Mouse (Mus musculus): ENCODE results near the gene Stk25.

The Stk25 gene

DNA sequence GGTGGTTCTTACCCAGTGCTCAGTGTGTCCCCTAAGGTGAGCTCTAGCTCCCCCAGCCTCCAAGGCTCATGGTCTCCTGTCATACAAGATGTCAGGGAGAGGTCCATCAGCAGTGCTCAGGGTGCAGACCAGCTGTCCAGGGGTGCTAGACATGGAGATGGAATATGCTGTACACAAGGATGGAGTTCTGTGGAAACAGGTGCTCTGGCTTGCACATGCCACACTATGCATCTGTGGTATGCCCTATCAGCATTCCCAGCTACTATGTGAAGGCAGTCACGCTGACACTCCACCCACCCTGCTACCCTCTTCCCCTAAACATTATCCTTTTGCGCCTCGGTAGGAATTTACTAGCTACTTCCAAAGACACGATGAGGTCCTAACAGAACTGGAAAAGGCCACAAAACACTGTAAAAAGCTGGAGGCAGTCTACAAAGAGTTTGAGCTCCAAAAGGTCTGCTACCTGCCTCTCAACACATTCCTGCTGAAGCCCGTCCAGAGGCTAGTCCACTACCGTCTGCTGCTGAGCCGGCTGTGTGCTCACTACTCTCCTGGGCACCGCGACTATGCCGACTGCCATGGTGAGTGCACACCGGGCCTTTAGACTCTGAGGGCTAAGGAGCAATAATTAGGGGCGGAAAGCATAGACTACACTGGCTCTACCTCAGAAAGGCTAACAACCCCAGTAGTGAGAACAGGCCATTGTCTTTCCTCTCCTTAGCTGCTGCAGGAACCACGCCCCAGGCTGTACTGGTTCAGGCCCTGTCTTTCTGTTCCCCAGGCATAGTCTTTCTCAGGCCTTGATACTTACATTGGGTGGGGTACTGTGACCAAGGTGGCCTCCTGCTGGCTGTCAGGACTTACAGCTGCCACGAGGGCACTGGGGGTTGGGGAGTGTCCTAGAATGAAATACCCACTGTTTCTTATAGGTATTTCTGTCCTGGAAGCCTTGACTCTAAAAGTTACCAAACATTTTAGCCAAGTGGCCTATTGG, 51.1 kb downstream of the Stk25 start:
- DNase-seq (ENCODE audit: low spot score in 2 of 2), result no peak

DNA sequence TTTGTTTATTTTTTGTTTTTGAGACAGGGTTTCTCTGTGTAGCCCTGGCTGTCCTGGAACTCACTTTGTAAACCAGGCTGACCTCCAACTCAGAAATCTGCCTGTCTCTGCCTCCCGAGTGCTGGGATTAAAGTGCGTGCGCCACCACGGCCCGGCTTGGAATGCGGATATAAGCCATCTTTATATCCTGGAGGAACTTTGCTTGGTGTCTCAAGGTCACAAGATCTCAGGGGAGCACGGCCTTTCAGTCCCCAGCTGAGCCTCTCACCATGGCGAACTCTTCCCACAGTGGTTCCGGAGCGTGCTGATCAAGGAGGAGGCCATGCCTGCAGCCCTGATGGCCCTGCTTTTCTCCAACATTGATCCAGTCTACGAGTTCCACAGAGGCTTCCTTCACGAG, 54.5 kb downstream of the Stk25 start:
- DNase-seq (ENCODE audit: low spot score in 2 of 2), result no peak

DNA sequence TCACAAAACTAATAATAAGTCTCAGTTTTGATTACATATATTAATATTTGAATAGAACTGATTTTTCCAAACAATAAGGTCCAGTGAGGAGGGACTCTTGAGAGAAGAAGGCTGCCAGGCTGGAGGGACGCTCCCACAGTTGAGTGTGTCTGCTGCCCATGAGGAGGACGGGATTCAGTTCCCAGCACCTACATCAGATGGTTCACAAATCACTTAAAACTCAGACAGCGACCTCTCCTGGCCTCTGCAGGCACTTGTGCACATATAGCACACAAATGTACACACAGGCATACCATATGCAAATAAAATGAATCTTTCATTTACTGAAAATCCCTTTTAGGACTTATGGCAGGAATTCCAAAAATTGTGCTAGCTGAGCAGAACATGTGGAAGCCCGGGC, 55.5 kb downstream of the Stk25 start:
- no peak for DNase-seq (ENCODE audit: low spot score in 2 of 2)

DNA sequence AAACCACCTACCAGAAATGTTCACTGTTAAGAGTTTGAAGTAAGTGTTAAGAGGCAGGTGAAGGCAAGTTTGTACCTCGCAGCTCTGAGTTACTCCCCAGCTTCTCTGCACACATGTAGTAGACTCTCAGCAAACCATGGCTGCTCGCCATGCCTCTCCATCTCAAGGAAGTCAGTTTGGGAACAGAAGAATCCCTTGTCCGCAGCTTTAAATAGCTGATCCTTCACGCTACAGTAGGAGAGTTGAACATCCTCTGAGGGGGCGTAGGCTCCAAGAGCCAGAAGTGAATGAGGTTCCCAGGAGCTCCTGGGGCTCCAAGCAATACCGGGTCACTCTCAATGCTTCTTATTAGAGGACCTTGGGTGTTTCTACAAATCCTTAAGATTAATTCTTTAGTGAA, 62.5 kb downstream of the Stk25 start:
- DNase-seq (ENCODE audit: low spot score in 2 of 2), result no peak

DNA sequence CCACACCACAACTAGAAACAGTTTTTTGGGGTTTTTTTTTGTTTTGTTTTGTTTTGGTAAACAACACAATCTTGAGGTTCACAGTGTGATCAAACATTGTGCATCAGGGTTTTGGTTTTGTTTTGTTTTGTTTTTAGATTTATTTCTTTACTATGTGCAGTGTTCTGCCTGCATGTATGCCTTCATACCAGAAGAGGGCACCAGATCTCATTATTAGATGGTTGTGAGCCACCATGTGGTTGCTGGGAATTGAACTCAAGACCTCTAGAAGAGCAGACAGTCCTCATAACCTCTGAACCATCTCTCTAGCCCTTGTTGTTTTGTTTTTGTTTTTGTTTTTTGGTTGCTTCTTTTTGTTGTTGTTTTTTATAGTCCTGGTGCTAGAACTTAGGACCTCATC, 64.5 kb downstream of the Stk25 start:
- no peak for DNase-seq (ENCODE audit: low spot score in 2 of 2)

DNA sequence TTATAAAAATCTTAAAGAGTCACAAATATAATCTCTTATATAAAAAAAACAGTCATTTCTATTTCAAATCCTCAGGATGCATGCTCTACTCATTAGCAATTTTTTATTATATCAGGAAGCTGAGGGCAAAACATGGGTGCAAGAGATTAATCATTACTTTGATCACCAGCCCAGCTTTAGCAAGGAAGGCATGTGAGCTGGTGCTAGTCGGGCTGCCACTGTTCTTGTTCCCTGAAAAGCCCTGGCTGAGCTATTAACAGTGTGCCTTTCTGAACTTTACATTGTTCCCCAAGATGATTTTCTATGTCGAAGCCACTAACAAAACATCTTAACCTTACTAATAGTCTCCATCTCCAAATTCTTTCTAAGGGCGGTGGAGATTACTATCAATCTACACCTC, 70.1 kb downstream of the Stk25 start:
- no peak for DNase-seq (ENCODE audit: low spot score in 2 of 2)

DNA sequence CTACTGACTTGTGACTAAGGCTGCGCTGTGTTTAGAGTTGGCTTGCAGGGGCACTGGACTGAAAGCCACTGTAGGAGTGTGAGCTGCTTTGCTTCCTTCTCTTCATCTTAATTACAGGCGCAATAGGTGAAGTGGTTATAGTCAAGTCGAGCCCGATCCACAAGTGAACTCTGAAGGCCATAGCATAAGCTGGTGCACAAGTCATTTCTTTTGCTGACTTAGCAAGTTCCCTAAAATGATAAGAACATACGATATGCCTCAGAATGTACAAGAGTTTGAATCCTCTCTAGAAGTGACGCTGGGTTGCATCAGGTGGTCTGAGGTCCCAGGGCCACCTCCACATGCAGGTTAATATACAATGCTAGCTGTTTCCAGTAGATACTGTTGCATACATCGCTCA, 76.9 kb downstream of the Stk25 start:
- DNase-seq (ENCODE audit: low spot score in 2 of 2), result no peak

DNA sequence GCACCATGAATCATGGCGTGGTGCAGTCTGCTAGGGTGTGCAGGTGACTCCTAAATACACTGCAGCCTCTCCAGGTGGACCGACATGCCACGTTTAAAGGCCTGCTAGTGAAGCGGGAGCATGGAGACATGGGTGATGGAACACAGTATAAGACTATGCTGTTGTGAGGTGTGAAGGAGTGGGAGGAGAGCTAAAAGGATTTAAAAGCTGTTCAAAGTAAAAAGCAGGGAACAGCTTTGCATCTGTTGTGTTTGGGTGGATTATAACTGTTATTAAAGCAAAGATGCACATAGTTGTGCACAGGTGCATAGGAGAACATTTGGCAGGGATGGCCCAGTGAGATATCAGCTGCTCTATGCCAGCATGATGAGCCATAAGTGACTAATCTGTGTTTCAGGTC, 80.6 kb downstream of the Stk25 start:
- DNase-seq (ENCODE audit: low spot score in 2 of 2), result peak; percentile 30 to 64

DNA sequence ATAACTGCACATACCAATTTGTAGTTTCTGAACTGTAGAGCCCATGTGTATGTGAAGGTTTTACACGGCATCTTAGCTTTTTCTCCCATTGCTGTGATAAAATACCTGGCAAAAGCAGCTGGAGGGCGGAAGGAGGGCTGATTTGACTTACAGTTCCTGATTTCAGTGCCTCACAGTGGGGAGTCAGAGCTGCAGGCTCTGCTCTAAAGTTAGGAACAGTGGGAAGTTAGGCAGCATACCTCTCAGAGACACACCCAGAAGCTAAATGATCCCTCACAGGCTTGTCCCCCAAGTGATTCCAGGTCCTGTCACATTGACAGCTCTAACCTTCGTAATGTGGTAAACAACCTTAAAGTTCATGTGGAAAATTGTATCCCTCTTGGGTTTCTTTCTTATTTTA, 81.4 kb downstream of the Stk25 start:
- DNase-seq (ENCODE audit: low spot score in 2 of 2), result no peak
